Mouse (Mus musculus): Measurements from ENCODE around the gene Adgrg3.

GRCm38 (mm10) chr8:94983146-94983545, 34.3 kb upstream of the Adgrg3 start:
- no peak for TF ChIP-seq CTCF (IDR thresholded peaks at IDR 0.05; ENCODE audit: insufficient read depth, low read depth, low read length)
- no peak for TF ChIP-seq POLR2A (IDR thresholded peaks at IDR 0.05; ENCODE audit: insufficient read depth, low read depth, low read length)

All from olfactory bulb, adult 2 months (tissue).